Mouse (Mus musculus) monocyte, adult 5-6 weeks (primary cell): ENCODE results near the gene Tmem258. TPM values are rescaled to one million over a fixed set of nuclear protein-coding genes. Genes with fewer than 3 reads are reported as not detected.

Experiments used
- ATAC-seq: fragments of 153-309, 156-312 bp; replicated peaks from 2 replicates; pipeline ENCODE4 v1.8.0; 2017; ENCODE audit warnings: mild to moderate bottlenecking; ENCODE audit not compliant: low TSS enrichment, insufficient number of reproducible peaks, severe bottlenecking, poor library complexity, low FRiP score
- total RNA-seq: library from RNA; stranded (forward); fragments of 200-1000, 200-491, 200-594 nt; gene quantifications from 3 replicates; pipeline ENCODE4 v1.2.3, GENCODE M21; 2017

The Tmem258 gene
- total RNA-seq, 1 experiment from 2014 or later: 133 TPM

GRCm38 (mm10) chr19:10242916-10243315 is 39.1 kb downstream of the Tmem258 start:
- no peak for ATAC-seq

- no peak for ATAC-seq
These were observed 40.4 kb downstream of the Tmem258 start for GRCm38 (mm10) chr19:10244183-10244582.

GRCm38 (mm10) chr19:10247165-10247564 is 43.4 kb downstream of the Tmem258 start:
- no peak for ATAC-seq

- no peak for ATAC-seq
These were observed 44.3 kb downstream of the Tmem258 start for GRCm38 (mm10) chr19:10248128-10248527.

Other genes starting within 250 kb of the Tmem258 start
- gene Fth1, start 223.4 kb upstream of the Tmem258 start, total RNA-seq: 676 to 886 TPM (median 682 TPM) in 3 replicates
- gene Best1, start 202.4 kb upstream of the Tmem258 start, total RNA-seq: 0.21 TPM in 1 of 3 replicates, not detected in the others
- gene Rab3il1, start 202.3 kb upstream of the Tmem258 start, total RNA-seq: 0.39 to 3.0 TPM in 2 of 3 replicates, not detected in the other
- gene Fads3, start 162.4 kb upstream of the Tmem258 start, total RNA-seq: 1.1 TPM in 1 of 3 replicates, not detected in the others
- 0.57 to 3.9 TPM (median 1.2 TPM) in 3 replicates for gene Fads2, start 102.3 kb upstream of the Tmem258 start, total RNA-seq
- gene Fads1, start 21.1 kb upstream of the Tmem258 start, total RNA-seq: 2.2 to 5.1 TPM (median 2.3 TPM) in 3 replicates
- gene Fen1, start 155 bp downstream of the Tmem258 start, total RNA-seq: 31.8 to 42.7 TPM (median 41.9 TPM) in 3 replicates
- 0.10 to 2.3 TPM in 2 of 3 replicates, not detected in the other for gene Myrf, start 36.7 kb downstream of the Tmem258 start, total RNA-seq
- 0.39 to 0.43 TPM in 2 of 3 replicates, not detected in the other for gene Dagla, start 100.9 kb downstream of the Tmem258 start, total RNA-seq
- not detected in 3 replicates for gene Syt7, start 185.1 kb downstream of the Tmem258 start, total RNA-seq